24 mouse cellular contexts compared by ENCODE assay signal in the genomic region with DNA sequence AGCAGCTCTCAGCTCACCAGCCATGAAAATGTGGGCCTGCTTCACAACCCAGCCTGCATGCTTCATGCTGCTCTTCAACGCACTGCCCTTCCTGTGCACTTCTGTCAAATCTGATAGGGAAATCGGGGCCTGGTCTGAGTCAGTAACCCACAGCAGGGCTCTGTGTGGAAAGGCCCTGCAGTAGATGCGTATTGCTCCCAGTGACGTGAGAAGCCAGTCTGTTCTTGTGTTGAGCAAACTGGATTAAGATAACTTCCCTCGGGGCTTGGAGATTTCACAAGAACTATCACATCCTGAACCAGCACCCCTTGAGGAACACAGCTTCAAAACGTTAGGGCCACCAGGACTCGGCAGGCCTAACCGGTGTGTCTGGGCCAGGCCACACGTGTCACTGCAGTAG.
DNase-seq lines count a peak whose midpoint lies in the region; ATAC-seq and TF ChIP-seq lines count a peak whose summit lies in the region.
"Had no signal": no experiment of that assay in that cellular context is flagged by ENCODE, and none has a peak within 500 bp of the region (broad histone marks: within the 10 kb centered on the region; RNA-seq: fewer than 3 reads in every experiment).

No protein-coding gene starts in this region.

- no peak overlapping the region for H3K4me2 ChIP-seq in forebrain, embryonic 16.5 days (ENCODE audit: low read length)
- H3K4me2 ChIP-seq: forebrain, embryonic 13.5 days; heart, embryonic 11.5 days; hindbrain, embryonic 15.5 days; limb, embryonic 13.5 days; liver, embryonic 13.5 days; lung, embryonic 14.5 days; midbrain, embryonic 11.5 days; neural tube, embryonic 12.5 days had no signal

- H3K27me3 ChIP-seq in MEL (ENCODE audit: control insufficient read depth in 1 of 2, insufficient read depth in 2 of 2, low read length in 2 of 2): no peaks in the 10 kb centered on the region
- no peaks in the 10 kb centered on the region for H3K27me3 ChIP-seq in forebrain, embryonic 16.5 days (replicated peaks; ENCODE audit: control insufficient read depth, insufficient read depth, low read length)
- H3K27me3 ChIP-seq: forebrain, embryonic 13.5 days; hindbrain, embryonic 15.5 days; limb, embryonic 13.5 days; liver, embryonic 13.5 days; neural tube, embryonic 12.5 days had no signal

- TF ChIP-seq EP300 in MEL (IDR thresholded peaks at IDR 0.05; ENCODE audit: low read depth in 1 of 2, low read length in 2 of 2): no peak

- 89% methylated on average over 9 of the region's 9 CpGs for WGBS in forebrain, embryonic 16.5 days

- intact Hi-C loops in left cerebral cortex, postnatal 14 days (cut with DNase I): no loop called here

- no peak overlapping the region for H3K4me3 ChIP-seq in MEL (ENCODE audit: control insufficient read depth in 1 of 2, insufficient read depth in 1 of 2, low read depth in 2 of 2, low read length in 2 of 2)
- no peak overlapping the region for H3K4me3 ChIP-seq in forebrain, embryonic 16.5 days (replicated peaks; ENCODE audit: low read length)
- H3K4me3 ChIP-seq: forebrain, embryonic 13.5 days; hindbrain, embryonic 15.5 days; limb, embryonic 13.5 days; liver, embryonic 13.5 days; neural tube, embryonic 12.5 days had no signal

- H3K79me2 ChIP-seq in MEL (ENCODE audit: control insufficient read depth, insufficient read depth, low read length, poor library complexity): no peaks in the 10 kb centered on the region

- no peak overlapping the region for H3K27ac ChIP-seq in MEL (ENCODE audit: control insufficient read depth, low read depth, low read length)
- no peak overlapping the region for H3K27ac ChIP-seq in forebrain, embryonic 16.5 days (ENCODE audit: low read length)
- H3K27ac ChIP-seq: forebrain, embryonic 13.5 days; hindbrain, embryonic 15.5 days; kidney, postnatal 0 days; limb, embryonic 13.5 days; liver, embryonic 13.5 days; neural tube, embryonic 12.5 days had no signal

- H3K4me1 ChIP-seq in MEL (ENCODE audit: control insufficient read depth in 1 of 2, insufficient read depth in 2 of 2, low read length in 2 of 2): no peaks in the 10 kb centered on the region
- no peaks in the 10 kb centered on the region for H3K4me1 ChIP-seq in forebrain, embryonic 16.5 days (replicated peaks; ENCODE audit: control insufficient read depth, insufficient read depth, low read length)
- H3K4me1 ChIP-seq: forebrain, embryonic 13.5 days; hindbrain, embryonic 15.5 days; neural tube, embryonic 12.5 days had no signal

- TF ChIP-seq RAD21 in MEL (IDR thresholded peaks at IDR 0.05; ENCODE audit: low read depth, low read length): no peak

- H3K9me3 ChIP-seq in MEL (replicated peaks; ENCODE audit: insufficient read depth, low read length): no peaks in the 10 kb centered on the region
- no peaks in the 10 kb centered on the region for H3K9me3 ChIP-seq in forebrain, embryonic 16.5 days (ENCODE audit: control insufficient read depth, low read length)
- H3K9me3 ChIP-seq: forebrain, embryonic 13.5 days; hindbrain, embryonic 15.5 days; limb, embryonic 13.5 days; liver, embryonic 13.5 days; neural tube, embryonic 12.5 days had no signal

- peaks cover 0 to 22% of the 10 kb centered on the region in 2 experiments; a peak in 2 of 4 replicates for H3K36me3 ChIP-seq in MEL (ENCODE audit: control insufficient read depth in 1 of 2, insufficient read depth in 2 of 2, low read length in 2 of 2)
- H3K36me3 ChIP-seq in forebrain, embryonic 16.5 days (ENCODE audit: control insufficient read depth, insufficient read depth): no peaks in the 10 kb centered on the region
- H3K36me3 ChIP-seq: hindbrain, embryonic 15.5 days; limb, embryonic 13.5 days; neural tube, embryonic 12.5 days had no signal

- no peak overlapping the region for H3K9ac ChIP-seq in MEL (ENCODE audit: control insufficient read depth, low read depth, low read length, poor library complexity, severe bottlenecking)
- H3K9ac ChIP-seq in forebrain, embryonic 16.5 days (replicated peaks; ENCODE audit: low read depth, low read length): no peak overlapping the region
- H3K9ac ChIP-seq: forebrain, embryonic 13.5 days; hindbrain, embryonic 15.5 days; limb, embryonic 13.5 days; liver, embryonic 13.5 days; lung, embryonic 14.5 days; neural tube, embryonic 12.5 days had no signal

- no peak for TF ChIP-seq POLR2A in MEL (IDR thresholded peaks at IDR 0.05; ENCODE audit: control insufficient read depth in 1 of 2, insufficient read depth in 1 of 2, low read depth in 1 of 2, low read length in 2 of 2, poor library complexity in 1 of 2)

- TF ChIP-seq CTCF in MEL (IDR thresholded peaks at IDR 0.05 in 2 of 3, conservative IDR thresholded peaks at IDR 0.05 in 1 of 3; ENCODE audit: control insufficient read depth in 1 of 3, insufficient read depth in 1 of 3, low read depth in 2 of 3, low read length in 3 of 3, poor library complexity in 1 of 3, severe bottlenecking in 1 of 3): no peak

- peak; percentile 11 for DNase-seq in layer of hippocampus, adult 11-12 months (ENCODE audit: low spot score)
- no peak for DNase-seq in layer of hippocampus, postnatal 36 days
- DNase-seq in MEL (ENCODE audit: low read depth, low spot score): peak; percentile 16
- DNase-seq in gonadal fat pad, adult 2 months (ENCODE audit: low read depth): peak; percentile 97
- DNase-seq in left cerebral cortex, postnatal 14 days (ENCODE audit: low spot score in 2 of 2): no peak
- no peak for DNase-seq in natural killer cell, adult 2 months (ENCODE audit: low spot score in 2 of 2)
- DNase-seq: cerebellum, adult 18-20 months; cerebellum, postnatal 25 days; gastrocnemius, postnatal 10 days; heart, postnatal 14 days; liver, embryonic 13.5 days; lung, embryonic 14.5 days; lung, postnatal 4 days; spleen, adult 18-20 months; thymus, postnatal 36 days had no signal

- no peak for ATAC-seq in forebrain, embryonic 16.5 days
- ATAC-seq: forebrain, embryonic 13.5 days; intestine, embryonic 16.5 days had no signal

TF ChIP-seq in MEL, 35 proteins besides CTCF, POLR2A, EP300 and RAD21:
- no peak for TF ChIP-seq GABPA (IDR thresholded peaks at IDR 0.05; ENCODE audit: low read depth, low read length)
- TF ChIP-seq ZC3H11A (IDR thresholded peaks at IDR 0.05; ENCODE audit: low read depth, low read length): no peak
- TF ChIP-seq HCFC1 (IDR thresholded peaks at IDR 0.05; ENCODE audit: low read depth, low read length): no peak
- no peak for TF ChIP-seq POLR2AphosphoS5 (IDR thresholded peaks at IDR 0.05; ENCODE audit: borderline replicate concordance, low read depth, low read length)

Comparison
In these comparisons a context has a peak if more than half of its experiments do, and no peak if none do; other contexts are left out.
1. DNase-seq: peak in layer of hippocampus, adult 11-12 months (single experiment), MEL (single experiment) and gonadal fat pad, adult 2 months (single experiment); none in layer of hippocampus, postnatal 36 days (0 of 2), left cerebral cortex, postnatal 14 days (0 of 2) and natural killer cell, adult 2 months (0 of 2).